Mouse (Mus musculus) CD4-positive naive resting alpha-beta T cell, adult 57 days (primary cell): ENCODE data around the gene Gm10309. TPM values are rescaled to one million over a fixed set of nuclear protein-coding genes. Genes with fewer than 3 reads are reported as not detected.

ENCODE experiments used
- total RNA-seq: library from RNA; stranded (reverse); gene quantifications from one replicate; pipeline ENCODE4 v1.2.4, GENCODE M21; 2023

Gm10309 gene
- not detected for total RNA-seq

GRCm38 (mm10) chr17:86505183-86505631 lies at the start of gene Gm10309:
Gm10309 (minus strand) TSS chr17:86505232.

Other genes starting within 250 kb of the Gm10309 start
- 15.0 TPM for gene Epas1, start 248.5 kb upstream of the Gm10309 start, total RNA-seq